In genomic region chr8:108920151-108920550, GRCm38 (mm10) we compare ENCODE assay signal across 21 mouse cellular contexts.
DNase-seq lines count a peak whose midpoint lies in the region; ATAC-seq and TF ChIP-seq lines count a peak whose summit lies in the region.
"Had no signal": no experiment of that assay in that cellular context is flagged by ENCODE, and none has a peak within 500 bp of the region (broad histone marks: within the 10 kb centered on the region; RNA-seq: fewer than 3 reads in every experiment).

No protein-coding gene starts in this region.

- ATAC-seq in lung, embryonic 14.5 days (ENCODE audit: insufficient read depth): no peak
- no peak for ATAC-seq in midbrain, embryonic 14.5 days (ENCODE audit: low FRiP score, low TSS enrichment)
- no peak for ATAC-seq in midbrain, postnatal 0 days (ENCODE audit: low FRiP score)
- 0 out of 2 replicates have a peak, but pooled peaks have one; percentile 21 for ATAC-seq in megakaryocyte progenitor cell, adult 5-6 weeks (replicated peaks; ENCODE audit: poor library complexity)
- ATAC-seq in liver, embryonic 11.5 days (replicated peaks; ENCODE audit: low FRiP score): no peak
- ATAC-seq: activated CD4-positive, CD25-positive, alpha-beta regulatory T cell, adult 4 months; forebrain, embryonic 16.5 days; inflammation-experienced regulatory T-cells, adult 6 months had no signal

- WGBS in lung, embryonic 14.5 days: 74% methylated on average over 7 of the region's 7 CpGs
- WGBS in midbrain, embryonic 14.5 days: 82% methylated on average over 7 of the region's 7 CpGs
- 82% methylated on average over 7 of the region's 7 CpGs for WGBS in midbrain, postnatal 0 days
- 92% methylated on average over 7 of the region's 7 CpGs for WGBS in liver, embryonic 11.5 days

- no peak overlapping the region for H3K27ac ChIP-seq in lung, embryonic 14.5 days (ENCODE audit: low read depth)
- 0 out of 2 replicates have a peak overlapping the region, but pooled peaks have one; percentile 28 for H3K27ac ChIP-seq in midbrain, embryonic 14.5 days (replicated peaks; ENCODE audit: low read depth, low read length)
- no peak overlapping the region for H3K27ac ChIP-seq in midbrain, postnatal 0 days (ENCODE audit: low read depth, low read length)
- no peak overlapping the region for H3K27ac ChIP-seq in liver, embryonic 11.5 days (ENCODE audit: low read depth, low read length)
- H3K27ac ChIP-seq: embryonic facial prominence, embryonic 10.5 days; gastrocnemius, adult 2 months; hindbrain, embryonic 10.5 days; hindbrain, embryonic 15.5 days had no signal

- H3K4me1 ChIP-seq in lung, embryonic 14.5 days (ENCODE audit: insufficient read depth): peaks cover 7% of the 10 kb centered on the region; the same call in 1 of the 2 replicates
- H3K4me1 ChIP-seq in midbrain, embryonic 14.5 days (ENCODE audit: control insufficient read depth, insufficient read depth, low read length): peaks cover 23% of the 10 kb centered on the region; the same call in 1 of the 2 replicates
- no peaks in the 10 kb centered on the region; the same call in 1 of the 2 replicates for H3K4me1 ChIP-seq in midbrain, postnatal 0 days (ENCODE audit: insufficient read depth, low read length)
- peaks cover 3% of the 10 kb centered on the region; the same call in 1 of the 2 replicates for H3K4me1 ChIP-seq in liver, embryonic 11.5 days (replicated peaks; ENCODE audit: control insufficient read depth, insufficient read depth, low read length)

- no peaks in the 10 kb centered on the region for H3K27me3 ChIP-seq in lung, embryonic 14.5 days (ENCODE audit: insufficient read depth, low read length)
- no peaks in the 10 kb centered on the region for H3K27me3 ChIP-seq in midbrain, embryonic 14.5 days (ENCODE audit: control insufficient read depth, insufficient read depth, low read length)
- no peaks in the 10 kb centered on the region for H3K27me3 ChIP-seq in midbrain, postnatal 0 days (ENCODE audit: insufficient read depth, low read length)
- no peaks in the 10 kb centered on the region for H3K27me3 ChIP-seq in liver, embryonic 11.5 days (replicated peaks; ENCODE audit: control insufficient read depth, insufficient read depth, low read length)
- H3K27me3 ChIP-seq: heart, embryonic 12.5 days; hindbrain, embryonic 15.5 days had no signal

- H3K36me3 ChIP-seq in lung, embryonic 14.5 days (ENCODE audit: insufficient read depth): peaks cover 13% of the 10 kb centered on the region
- H3K36me3 ChIP-seq in midbrain, embryonic 14.5 days (ENCODE audit: control insufficient read depth, insufficient read depth, low read length): 0 out of 2 replicates have a peak, but pooled peaks cover 5% of the 10 kb centered on the region
- H3K36me3 ChIP-seq in midbrain, postnatal 0 days (ENCODE audit: insufficient read depth, low read length): no peaks in the 10 kb centered on the region
- no peaks in the 10 kb centered on the region for H3K36me3 ChIP-seq in liver, embryonic 11.5 days (ENCODE audit: control insufficient read depth, insufficient read depth, low read length)

- no peak overlapping the region for H3K4me3 ChIP-seq in lung, embryonic 14.5 days (ENCODE audit: low read depth, low read length)
- H3K4me3 ChIP-seq in midbrain, embryonic 14.5 days (replicated peaks; ENCODE audit: low read depth, low read length): no peak overlapping the region
- H3K4me3 ChIP-seq in midbrain, postnatal 0 days (ENCODE audit: low read depth, low read length): no peak overlapping the region
- H3K4me3 ChIP-seq in liver, embryonic 11.5 days (ENCODE audit: low read depth, low read length): no peak overlapping the region
- H3K4me3 ChIP-seq: embryonic facial prominence, embryonic 10.5 days; gastrocnemius, adult 2 months; heart, embryonic 12.5 days; hindbrain, embryonic 10.5 days; hindbrain, embryonic 15.5 days had no signal

- DNase-seq in lung, embryonic 14.5 days: peak; percentile 66
- DNase-seq in lung, postnatal 10 days: no peak
- no peak for DNase-seq in midbrain, embryonic 14.5 days
- DNase-seq in midbrain, postnatal 0 days (ENCODE audit: low spot score): no peak
- DNase-seq in ZHBTc4 (ENCODE audit: low read depth, low spot score): peak; percentile 44
- DNase-seq in liver, embryonic 11.5 days (ENCODE audit: low spot score): no peak
- DNase-seq: adrenal gland, postnatal 14 days; B cell, adult 2 months; cerebellum, adult 18-20 months; cerebellum, adult 9-11 months; cerebellum, postnatal 36 days; gastrocnemius, adult 2 months; gastrocnemius, postnatal 25 days had no signal

- H3K4me2 ChIP-seq in lung, embryonic 14.5 days: no peak overlapping the region
- H3K4me2 ChIP-seq in midbrain, embryonic 14.5 days (ENCODE audit: low read length): no peak overlapping the region
- no peak overlapping the region for H3K4me2 ChIP-seq in midbrain, postnatal 0 days (ENCODE audit: low read depth, low read length, poor library complexity, severe bottlenecking)
- H3K4me2 ChIP-seq in liver, embryonic 11.5 days: no peak overlapping the region
- H3K4me2 ChIP-seq: heart, embryonic 12.5 days; hindbrain, embryonic 15.5 days had no signal

- no peak overlapping the region for H3K9ac ChIP-seq in lung, embryonic 14.5 days
- no peak overlapping the region for H3K9ac ChIP-seq in midbrain, embryonic 14.5 days (replicated peaks; ENCODE audit: low read length)
- H3K9ac ChIP-seq in midbrain, postnatal 0 days (replicated peaks; ENCODE audit: low read length, poor library complexity, severe bottlenecking): no peak overlapping the region
- H3K9ac ChIP-seq in liver, embryonic 11.5 days (ENCODE audit: low read depth, low read length): no peak overlapping the region
- H3K9ac ChIP-seq: heart, embryonic 12.5 days; hindbrain, embryonic 15.5 days had no signal

- no peak for TF ChIP-seq CTCF in lung, embryonic 14.5 days (IDR thresholded peaks at IDR 0.05; ENCODE audit: low read depth)
- no peak for TF ChIP-seq CTCF in midbrain, postnatal 0 days (IDR thresholded peaks at IDR 0.05)

- H3K9me3 ChIP-seq in lung, embryonic 14.5 days (ENCODE audit: low read depth, low read length): no peaks in the 10 kb centered on the region
- no peaks in the 10 kb centered on the region for H3K9me3 ChIP-seq in midbrain, embryonic 14.5 days (ENCODE audit: control insufficient read depth, low read length)
- no peaks in the 10 kb centered on the region for H3K9me3 ChIP-seq in midbrain, postnatal 0 days (ENCODE audit: low read length)
- no peaks in the 10 kb centered on the region for H3K9me3 ChIP-seq in liver, embryonic 11.5 days (ENCODE audit: control insufficient read depth, low read length)
- H3K9me3 ChIP-seq: embryonic facial prominence, embryonic 10.5 days; hindbrain, embryonic 10.5 days; hindbrain, embryonic 15.5 days had no signal

Comparison
In these comparisons a context has a peak if more than half of its experiments do, and no peak if none do; other contexts are left out.
1. DNase-seq: peak in lung, embryonic 14.5 days (single experiment) and ZHBTc4 (single experiment); none in lung, postnatal 10 days (single experiment), midbrain, embryonic 14.5 days (single experiment), midbrain, postnatal 0 days (single experiment) and liver, embryonic 11.5 days (single experiment).